Mouse (Mus musculus): ENCODE data around the gene Mpc1.

DNA sequence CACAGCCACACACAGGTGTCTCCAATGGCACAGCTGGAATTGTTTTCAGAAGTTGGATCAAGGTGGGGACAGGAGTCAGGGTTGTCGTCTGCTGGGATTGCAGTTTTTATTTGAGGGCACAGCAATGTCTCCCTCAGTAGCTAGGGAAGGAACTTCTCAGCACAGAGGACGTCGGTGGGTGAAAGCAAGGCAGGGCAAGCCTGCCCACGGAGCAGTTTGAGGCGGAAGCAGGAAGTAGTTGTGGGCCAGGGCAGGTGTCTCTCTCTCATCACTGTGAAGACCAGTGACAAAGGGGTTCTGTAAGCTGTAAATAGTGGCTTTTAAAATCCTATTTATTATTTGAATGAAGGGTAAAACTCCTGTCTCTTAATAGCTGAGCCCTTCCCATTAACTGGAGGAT is 60.0 kb downstream of the Mpc1 start:
- TF ChIP-seq POLR2A (IDR thresholded peaks at IDR 0.05; ENCODE audit: extremely low read depth, insufficient read depth, low read length) (no peak), CTCF (IDR thresholded peaks at IDR 0.05; ENCODE audit: low read depth, low read length) (no peak)

Data from liver, adult 2 months (tissue).